Comparison of ENCODE assay signal across 10 mouse cellular contexts in genomic region chr6:38048800-38049561, GRCm38 (mm10). TPM values are rescaled to one million over a fixed set of nuclear protein-coding genes. Genes with fewer than 3 reads are reported as not detected.
DNase-seq lines count a peak whose midpoint lies in the region; ATAC-seq and TF ChIP-seq lines count a peak whose summit lies in the region.
"Had no signal": no experiment of that assay in that cellular context is flagged by ENCODE, and none has a peak within 500 bp of the region (broad histone marks: within the 10 kb centered on the region; RNA-seq: fewer than 3 reads in every experiment).

No protein-coding gene starts in this region.

- no peak overlapping the region for H3K4me3 ChIP-seq in hindbrain, embryonic 10.5 days
- H3K4me3 ChIP-seq in hindbrain, embryonic 12.5 days = no peak overlapping the region
- no peak overlapping the region for H3K4me3 ChIP-seq in embryonic facial prominence, embryonic 15.5 days (replicated peaks)
- no peak overlapping the region for H3K4me3 ChIP-seq in limb, embryonic 10.5 days
- no peak overlapping the region for H3K4me3 ChIP-seq in left cerebral cortex, adult 2 months

- intact Hi-C loops in left cerebral cortex, adult 2 months (cut with DNase I) = no loop called here

- H3K4me1 ChIP-seq in hindbrain, embryonic 10.5 days (replicated peaks) = peaks cover 15% of the 10 kb centered on the region
- H3K4me1 ChIP-seq in hindbrain, embryonic 12.5 days = peaks cover 10% of the 10 kb centered on the region
- H3K4me1 ChIP-seq in embryonic facial prominence, embryonic 15.5 days = peaks cover 3% of the 10 kb centered on the region; the same call in 1 of the 2 replicates
- H3K4me1 ChIP-seq in limb, embryonic 10.5 days = peaks cover 48% of the 10 kb centered on the region

- peak overlapping the region; percentile 40; the same call in 1 of the 2 replicates for H3K27ac ChIP-seq in hindbrain, embryonic 10.5 days
- no peak overlapping the region for H3K27ac ChIP-seq in hindbrain, embryonic 12.5 days
- peak overlapping the region; percentile 28; the same call in 1 of the 2 replicates for H3K27ac ChIP-seq in embryonic facial prominence, embryonic 15.5 days (replicated peaks)
- peak overlapping the region; percentile 72 for H3K27ac ChIP-seq in limb, embryonic 10.5 days
- H3K27ac ChIP-seq in left cerebral cortex, adult 2 months = no peak overlapping the region

- 48% methylated on average over 6 of the region's 6 CpGs for WGBS in hindbrain, embryonic 10.5 days
- 63% methylated on average over 6 of the region's 6 CpGs for WGBS in hindbrain, embryonic 12.5 days
- WGBS in embryonic facial prominence, embryonic 15.5 days = 61% methylated on average over 6 of the region's 6 CpGs
- WGBS in limb, embryonic 10.5 days = 61% methylated on average over 6 of the region's 6 CpGs

- no peak overlapping the region for H3K4me2 ChIP-seq in hindbrain, embryonic 12.5 days (replicated peaks)
- no peak overlapping the region for H3K4me2 ChIP-seq in embryonic facial prominence, embryonic 15.5 days (replicated peaks)

- TF ChIP-seq CTCF in left cerebral cortex, adult 2 months (IDR thresholded peaks at IDR 0.05) = no peak

- ATAC-seq in hindbrain, embryonic 12.5 days (ENCODE audit: low FRiP score) = no peak
- no peak for ATAC-seq in embryonic facial prominence, embryonic 15.5 days (ENCODE audit: insufficient number of reproducible peaks, low FRiP score, low TSS enrichment, low read depth)

- no peaks in the 10 kb centered on the region for H3K9me3 ChIP-seq in hindbrain, embryonic 10.5 days
- 0 out of 2 replicates have a peak, but pooled peaks cover 2% of the 10 kb centered on the region for H3K9me3 ChIP-seq in hindbrain, embryonic 12.5 days (replicated peaks)
- no peaks in the 10 kb centered on the region for H3K9me3 ChIP-seq in embryonic facial prominence, embryonic 15.5 days (replicated peaks)
- no peaks in the 10 kb centered on the region for H3K9me3 ChIP-seq in limb, embryonic 10.5 days (replicated peaks)

- no peak overlapping the region for H3K9ac ChIP-seq in hindbrain, embryonic 12.5 days
- no peak overlapping the region for H3K9ac ChIP-seq in embryonic facial prominence, embryonic 15.5 days

- no peaks in the 10 kb centered on the region for H3K36me3 ChIP-seq in hindbrain, embryonic 10.5 days
- no peaks in the 10 kb centered on the region for H3K36me3 ChIP-seq in hindbrain, embryonic 12.5 days
- no peaks in the 10 kb centered on the region for H3K36me3 ChIP-seq in embryonic facial prominence, embryonic 15.5 days
- H3K36me3 ChIP-seq in limb, embryonic 10.5 days = no peaks in the 10 kb centered on the region

- no peaks in the 10 kb centered on the region for H3K27me3 ChIP-seq in hindbrain, embryonic 10.5 days (ENCODE audit: insufficient read depth, poor library complexity, severe bottlenecking)
- no peaks in the 10 kb centered on the region for H3K27me3 ChIP-seq in hindbrain, embryonic 12.5 days
- no peaks in the 10 kb centered on the region for H3K27me3 ChIP-seq in embryonic facial prominence, embryonic 15.5 days
- H3K27me3 ChIP-seq in limb, embryonic 10.5 days (ENCODE audit: low read depth, poor library complexity, severe bottlenecking) = no peaks in the 10 kb centered on the region

- peak; percentile 10 for DNase-seq in hindbrain, embryonic 10.5 days (ENCODE audit: low spot score)
- peak; percentile 28 for DNase-seq in CD4-positive, CD25-positive, alpha-beta regulatory T cell, adult 2 months (ENCODE audit: low read depth, low spot score)
- DNase-seq in limb, embryonic 10.5 days (ENCODE audit: low spot score) = no peak
- no peak for DNase-seq in left cerebral cortex, adult 2 months (ENCODE audit: extremely low spot score in 1 of 2, low spot score in 2 of 2)
- no peak for DNase-seq in urinary bladder, adult 18-20 months (ENCODE audit: low spot score in 2 of 2)
- no peak for DNase-seq in spleen, postnatal 36 days (ENCODE audit: low spot score in 2 of 2)
- DNase-seq: thymus, postnatal 25 days had no signal

RNA-seq across cellular contexts. Expression of gene Svopl, which starts 2.2 kb away (rescaled TPM):
- 3.9 and 4.9 TPM in 2 replicates for polyA plus RNA-seq in hindbrain, embryonic 10.5 days (2016; fragmentation: Nextera tagmentation; extraction: Ambion mirVana)
- polyA plus RNA-seq in hindbrain, embryonic 12.5 days (2016; fragmentation: Nextera tagmentation; extraction: Ambion mirVana) = 3.9 and 4.2 TPM in 2 replicates
- 16.5 and 27.5 TPM in 2 replicates for polyA plus RNA-seq in embryonic facial prominence, embryonic 15.5 days (2015; fragmentation: Nextera tagmentation; extraction: Ambion mirVana)
- polyA plus RNA-seq in limb, embryonic 10.5 days (2016; fragmentation: Nextera tagmentation; extraction: Ambion mirVana) = 4.0 and 7.0 TPM in 2 replicates
- under 1 TPM in 1 of 2 experiments, not detected in 1; 0.14 TPM for total RNA-seq in left cerebral cortex, adult 2 months (2021)
- total RNA-seq: hematopoietic stem cell, adult 5-6 weeks had no signal

Comparison
In these comparisons a context has a peak if more than half of its experiments do, and no peak if none do; other contexts are left out.
1. H3K27ac ChIP-seq: peak in hindbrain, embryonic 10.5 days (single experiment), embryonic facial prominence, embryonic 15.5 days (single experiment) and limb, embryonic 10.5 days (single experiment); none in hindbrain, embryonic 12.5 days (single experiment) and left cerebral cortex, adult 2 months (single experiment).
2. DNase-seq: peak in hindbrain, embryonic 10.5 days (single experiment) and CD4-positive, CD25-positive, alpha-beta regulatory T cell, adult 2 months (single experiment); none in limb, embryonic 10.5 days (single experiment), left cerebral cortex, adult 2 months (0 of 2), urinary bladder, adult 18-20 months (0 of 2) and spleen, postnatal 36 days (0 of 2).